Mouse (Mus musculus): ENCODE results near the gene Slc25a11. TPM values are rescaled to one million over a fixed set of nuclear protein-coding genes. Genes with fewer than 3 reads are reported as not detected.

Gene Slc25a11
- polyA plus RNA-seq, 1 experiment from 2014 or later = 191 TPM

GRCm38 (mm10) chr11:70660571-70660970, 13.3 kb upstream of the Slc25a11 start:
- Histone ChIP-seq H3K9me3 (ENCODE audit: control insufficient read depth, low read length) (no peaks in the 10 kb centered on the region), H3K9ac (ENCODE audit: low read depth, low read length) (no peak overlapping the region), H3K4me1 (ENCODE audit: control insufficient read depth, insufficient read depth, low read depth, low read length) (peaks cover 10% of the 10 kb centered on the region), H3K4me3 (ENCODE audit: low read length) (no peak overlapping the region), H3K36me3 (ENCODE audit: control insufficient read depth, insufficient read depth, low read length) (peaks cover 18% of the 10 kb centered on the region), H3K4me2 (ENCODE audit: low read length) (no peak overlapping the region), H3K27ac (ENCODE audit: low read depth, low read length) (no peak overlapping the region), H3K27me3 (replicated peaks; ENCODE audit: control insufficient read depth, insufficient read depth, low read length) (no peaks in the 10 kb centered on the region)
- WGBS = 84% methylated on average over 8 of the region's 8 CpGs
- ATAC-seq = no peak

GRCm38 (mm10) chr11:70658942-70659341, 11.7 kb upstream of the Slc25a11 start:
- H3K4me3 ChIP-seq (ENCODE audit: low read length) = no peak overlapping the region
- H3K4me2 ChIP-seq (ENCODE audit: low read length) = no peak overlapping the region
- ATAC-seq = no peak
- H3K27me3 ChIP-seq (replicated peaks; ENCODE audit: control insufficient read depth, insufficient read depth, low read length) = no peaks in the 10 kb centered on the region
- 80% methylated on average over 8 of the region's 8 CpGs for WGBS
- H3K27ac ChIP-seq (ENCODE audit: low read depth, low read length) = no peak overlapping the region
- H3K4me1 ChIP-seq (ENCODE audit: control insufficient read depth, insufficient read depth, low read depth, low read length) = peaks cover 12% of the 10 kb centered on the region
- no peak overlapping the region for H3K9ac ChIP-seq (ENCODE audit: low read depth, low read length)
- H3K36me3 ChIP-seq (ENCODE audit: control insufficient read depth, insufficient read depth, low read length) = peaks cover 10% of the 10 kb centered on the region
- no peaks in the 10 kb centered on the region for H3K9me3 ChIP-seq (ENCODE audit: control insufficient read depth, low read length)

- no peak overlapping the region for H3K9ac ChIP-seq (ENCODE audit: low read depth, low read length)
- no peaks in the 10 kb centered on the region for H3K9me3 ChIP-seq (ENCODE audit: control insufficient read depth, low read length)
- H3K4me3 ChIP-seq (ENCODE audit: low read length) = no peak overlapping the region
- H3K27me3 ChIP-seq (replicated peaks; ENCODE audit: control insufficient read depth, insufficient read depth, low read length) = no peaks in the 10 kb centered on the region
- H3K4me2 ChIP-seq (ENCODE audit: low read length) = no peak overlapping the region
- peaks cover 7% of the 10 kb centered on the region; the same call in 1 of the 2 replicates for H3K36me3 ChIP-seq (ENCODE audit: control insufficient read depth, insufficient read depth, low read length)
- H3K27ac ChIP-seq (ENCODE audit: low read depth, low read length) = no peak overlapping the region
- no peak for ATAC-seq
- WGBS = 87% methylated on average over 5 of the region's 5 CpGs
- H3K4me1 ChIP-seq (ENCODE audit: control insufficient read depth, insufficient read depth, low read depth, low read length) = peaks cover 12% of the 10 kb centered on the region
Measured at GRCm38 (mm10) chr11:70658521-70658920, 11.2 kb upstream of the Slc25a11 start.

- H3K36me3 ChIP-seq (ENCODE audit: control insufficient read depth, insufficient read depth, low read length) = peaks cover 7% of the 10 kb centered on the region; the same call in 1 of the 2 replicates
- H3K4me3 ChIP-seq (ENCODE audit: low read length) = no peak overlapping the region
- no peak overlapping the region for H3K27ac ChIP-seq (ENCODE audit: low read depth, low read length)
- peaks cover 15% of the 10 kb centered on the region for H3K4me1 ChIP-seq (ENCODE audit: control insufficient read depth, insufficient read depth, low read depth, low read length)
- no peaks in the 10 kb centered on the region for H3K9me3 ChIP-seq (ENCODE audit: control insufficient read depth, low read length)
- H3K9ac ChIP-seq (ENCODE audit: low read depth, low read length) = no peak overlapping the region
- H3K27me3 ChIP-seq (replicated peaks; ENCODE audit: control insufficient read depth, insufficient read depth, low read length) = no peaks in the 10 kb centered on the region
- WGBS = 65% methylated on average over 9 of the region's 9 CpGs
- no peak for ATAC-seq
- H3K4me2 ChIP-seq (ENCODE audit: low read length) = no peak overlapping the region
Measured at GRCm38 (mm10) chr11:70657991-70658390, 10.7 kb upstream of the Slc25a11 start.

GRCm38 (mm10) chr11:70657573-70657972, 10.3 kb upstream of the Slc25a11 start:
- no peak overlapping the region for H3K9ac ChIP-seq (ENCODE audit: low read depth, low read length)
- peaks cover 19% of the 10 kb centered on the region for H3K4me1 ChIP-seq (ENCODE audit: control insufficient read depth, insufficient read depth, low read depth, low read length)
- WGBS = 55% methylated on average over 6 of the region's 6 CpGs
- no peak for ATAC-seq
- H3K36me3 ChIP-seq (ENCODE audit: control insufficient read depth, insufficient read depth, low read length) = peaks cover 7% of the 10 kb centered on the region; the same call in 1 of the 2 replicates
- no peaks in the 10 kb centered on the region for H3K27me3 ChIP-seq (replicated peaks; ENCODE audit: control insufficient read depth, insufficient read depth, low read length)
- H3K4me3 ChIP-seq (ENCODE audit: low read length) = no peak overlapping the region
- no peak overlapping the region for H3K4me2 ChIP-seq (ENCODE audit: low read length)
- no peak overlapping the region for H3K27ac ChIP-seq (ENCODE audit: low read depth, low read length)
- H3K9me3 ChIP-seq (ENCODE audit: control insufficient read depth, low read length) = no peaks in the 10 kb centered on the region

- WGBS = 10% methylated on average over 3 of the region's 3 CpGs
- no peak for ATAC-seq
- H3K27ac ChIP-seq (ENCODE audit: low read depth, low read length) = peak within 1 kb of the TSS; percentile 98
Measured at GRCm38 (mm10) chr11:70656964-70657363, 9.7 kb upstream of the Slc25a11 start, which contains the start of gene Eno3. TSS of gene Eno3 (plus strand) at chr11:70657202.

GRCm38 (mm10) chr11:70656456-70656927, 9.2 kb upstream of the Slc25a11 start:
- H3K27ac ChIP-seq (ENCODE audit: low read depth, low read length) = no peak overlapping the region
- H3K4me2 ChIP-seq (ENCODE audit: low read length) = peak overlapping the region; percentile 64
- no peaks in the 10 kb centered on the region for H3K9me3 ChIP-seq (ENCODE audit: control insufficient read depth, low read length)
- ATAC-seq = no peak
- H3K9ac ChIP-seq (ENCODE audit: low read depth, low read length) = peak overlapping the region; percentile 69; the same call in 1 of the 2 replicates
- 9% methylated on average over 16 of the region's 16 CpGs for WGBS
- no peaks in the 10 kb centered on the region for H3K27me3 ChIP-seq (replicated peaks; ENCODE audit: control insufficient read depth, insufficient read depth, low read length)
- peaks cover 4% of the 10 kb centered on the region for H3K36me3 ChIP-seq (ENCODE audit: control insufficient read depth, insufficient read depth, low read length)
- H3K4me3 ChIP-seq (ENCODE audit: low read length) = peak overlapping the region; percentile 100
- H3K4me1 ChIP-seq (ENCODE audit: control insufficient read depth, insufficient read depth, low read depth, low read length) = peaks cover 27% of the 10 kb centered on the region

More at GRCm38 (mm10) chr11:70656964-70657363, 9.7 kb upstream of the Slc25a11 start, which contains the start of gene Eno3:
- Histone ChIP-seq H3K9ac (ENCODE audit: low read depth, low read length) (peak within 1 kb of the TSS; percentile 69), H3K4me1 (ENCODE audit: control insufficient read depth, insufficient read depth, low read depth, low read length) (peaks cover 25% of the 10 kb centered on the region), H3K36me3 (ENCODE audit: control insufficient read depth, insufficient read depth, low read length) (peaks cover 3% of the 10 kb centered on the region; the same call in 1 of the 2 replicates), H3K9me3 (ENCODE audit: control insufficient read depth, low read length) (no peaks in the 10 kb centered on the region), H3K4me2 (ENCODE audit: low read length) (peak within 1 kb of the TSS; percentile 64), H3K4me3 (ENCODE audit: low read length) (peak within 1 kb of the TSS; percentile 100), H3K27me3 (replicated peaks; ENCODE audit: control insufficient read depth, insufficient read depth, low read length) (no peaks in the 10 kb centered on the region)

- H3K4me2 ChIP-seq (ENCODE audit: low read length) = peak overlapping the region; percentile 64
- no peak for ATAC-seq
- under 1% methylated on average over 57 of the region's 61 CpGs for WGBS
- peak overlapping the region; percentile 99 for H3K9ac ChIP-seq (ENCODE audit: low read depth, low read length)
- peaks cover 27% of the 10 kb centered on the region for H3K4me1 ChIP-seq (ENCODE audit: control insufficient read depth, insufficient read depth, low read depth, low read length)
- H3K27ac ChIP-seq (ENCODE audit: low read depth, low read length) = peak overlapping the region; percentile 98
- no peaks in the 10 kb centered on the region for H3K27me3 ChIP-seq (replicated peaks; ENCODE audit: control insufficient read depth, insufficient read depth, low read length)
- peak overlapping the region; percentile 100 for H3K4me3 ChIP-seq (ENCODE audit: low read length)
- no peaks in the 10 kb centered on the region for H3K9me3 ChIP-seq (ENCODE audit: control insufficient read depth, low read length)
- H3K36me3 ChIP-seq (ENCODE audit: control insufficient read depth, insufficient read depth, low read length) = peaks cover 11% of the 10 kb centered on the region
Measured at GRCm38 (mm10) chr11:70655571-70656455, 8.5 kb upstream of the Slc25a11 start.

GRCm38 (mm10) chr11:70654923-70655570, 7.8 kb upstream of the Slc25a11 start:
- H3K9ac ChIP-seq (ENCODE audit: low read depth, low read length) = peak overlapping the region; percentile 99
- peaks cover 27% of the 10 kb centered on the region for H3K4me1 ChIP-seq (ENCODE audit: control insufficient read depth, insufficient read depth, low read depth, low read length)
- H3K4me3 ChIP-seq (ENCODE audit: low read length) = peak overlapping the region; percentile 100
- 0% methylated on average over 46 of the region's 48 CpGs for WGBS
- peak overlapping the region; percentile 98 for H3K27ac ChIP-seq (ENCODE audit: low read depth, low read length)
- no peaks in the 10 kb centered on the region for H3K27me3 ChIP-seq (replicated peaks; ENCODE audit: control insufficient read depth, insufficient read depth, low read length)
- peaks cover 11% of the 10 kb centered on the region for H3K36me3 ChIP-seq (ENCODE audit: control insufficient read depth, insufficient read depth, low read length)
- H3K4me2 ChIP-seq (ENCODE audit: low read length) = peak overlapping the region; percentile 64
- H3K9me3 ChIP-seq (ENCODE audit: control insufficient read depth, low read length) = no peaks in the 10 kb centered on the region
- peak; percentile 57 for ATAC-seq
